Mouse (Mus musculus): ENCODE results near the gene Ldb1.

- TF ChIP-seq TAL1 (IDR thresholded peaks at IDR 0.05; ENCODE audit: low read length) (no peak), GATA1 (IDR thresholded peaks at IDR 0.05; ENCODE audit: low read length) (no peak)
Observed at GRCm38 (mm10) chr19:46003371-46004226, 41.4 kb downstream of the Ldb1 start, which contains the start of gene Hps6.

All from erythroblast, embryonic 14.5 days (primary cell).